Mouse (Mus musculus): ENCODE measurements at regions not wholly inside any gene's neighbourhood (a gene's known extent, or its start where the extent isn't known, plus 50 kb on each side); places are given as distances from the start of the nearest gene placed in this dataset.
A peak's percentile ranks its signal among the peaks of the same experiment; 100 is the strongest.

DNA sequence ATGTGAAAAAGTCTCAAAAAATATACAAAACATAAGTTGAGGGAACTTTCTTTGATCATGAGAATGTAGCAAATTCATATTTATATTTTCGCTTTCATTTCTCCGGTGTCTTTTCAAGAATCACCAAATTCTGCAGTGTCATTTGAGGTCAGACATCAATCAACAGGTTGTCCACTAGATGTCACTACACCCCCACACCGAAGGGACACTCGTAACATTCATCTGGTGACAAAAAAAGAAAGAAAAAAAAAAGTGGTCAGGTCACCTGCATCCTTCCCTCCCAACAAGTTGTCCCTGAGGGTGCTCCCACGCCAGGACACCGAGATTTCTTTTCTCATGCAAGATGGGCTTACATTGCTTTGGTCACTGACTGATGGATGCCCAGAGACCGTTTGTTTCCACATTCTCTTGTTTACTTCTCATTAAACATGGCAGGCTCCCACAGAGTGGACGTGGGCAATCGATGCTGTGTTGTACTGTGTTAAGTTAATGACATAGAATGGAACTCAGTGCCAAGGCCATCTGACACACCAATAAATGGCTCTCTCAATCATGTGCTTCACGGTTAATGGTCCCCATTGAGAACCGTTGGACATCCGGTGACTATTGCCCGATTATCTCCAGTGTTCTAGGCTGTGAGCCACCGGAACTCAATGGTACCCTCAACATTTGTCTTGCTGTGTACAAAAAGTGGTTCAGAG, 199.1 kb upstream of the Gadl1 start:
- Histone ChIP-seq H3K27me3 (ENCODE audit: control insufficient read depth, insufficient read depth, low read depth, low read length) (no peaks in the 10 kb centered on the region), H3K9ac (ENCODE audit: low read length) (no peak overlapping the region), H3K4me3 (ENCODE audit: low read length) (no peak overlapping the region), H3K27ac (ENCODE audit: low read length) (no peak overlapping the region), H3K36me3 (ENCODE audit: control insufficient read depth, insufficient read depth, low read length) (no peaks in the 10 kb centered on the region), H3K4me2 (ENCODE audit: low read depth, low read length) (no peak overlapping the region), H3K9me3 (ENCODE audit: control insufficient read depth, low read length) (no peaks in the 10 kb centered on the region), H3K4me1 (replicated peaks; ENCODE audit: control insufficient read depth, insufficient read depth, low read length) (no peaks in the 10 kb centered on the region)
- 77% methylated on average over 14 of the region's 14 CpGs for WGBS
- no peak for ATAC-seq (ENCODE audit: low read depth)

GRCm38 (mm10) chr9:115720306-115720705, 188.9 kb upstream of the Gadl1 start:
- 91% methylated on average over 2 of the region's 2 CpGs for WGBS
- H3K4me3 ChIP-seq (ENCODE audit: low read length): no peak overlapping the region
- no peaks in the 10 kb centered on the region for H3K36me3 ChIP-seq (ENCODE audit: control insufficient read depth, insufficient read depth, low read length)
- no peak overlapping the region for H3K27ac ChIP-seq (ENCODE audit: low read length)
- H3K27me3 ChIP-seq (ENCODE audit: control insufficient read depth, insufficient read depth, low read depth, low read length): no peaks in the 10 kb centered on the region
- H3K4me2 ChIP-seq (ENCODE audit: low read depth, low read length): no peak overlapping the region
- no peak overlapping the region for H3K9ac ChIP-seq (ENCODE audit: low read length)
- ATAC-seq (ENCODE audit: low read depth): no peak
- no peaks in the 10 kb centered on the region for H3K4me1 ChIP-seq (replicated peaks; ENCODE audit: control insufficient read depth, insufficient read depth, low read length)
- no peaks in the 10 kb centered on the region for H3K9me3 ChIP-seq (ENCODE audit: control insufficient read depth, low read length)

DNA sequence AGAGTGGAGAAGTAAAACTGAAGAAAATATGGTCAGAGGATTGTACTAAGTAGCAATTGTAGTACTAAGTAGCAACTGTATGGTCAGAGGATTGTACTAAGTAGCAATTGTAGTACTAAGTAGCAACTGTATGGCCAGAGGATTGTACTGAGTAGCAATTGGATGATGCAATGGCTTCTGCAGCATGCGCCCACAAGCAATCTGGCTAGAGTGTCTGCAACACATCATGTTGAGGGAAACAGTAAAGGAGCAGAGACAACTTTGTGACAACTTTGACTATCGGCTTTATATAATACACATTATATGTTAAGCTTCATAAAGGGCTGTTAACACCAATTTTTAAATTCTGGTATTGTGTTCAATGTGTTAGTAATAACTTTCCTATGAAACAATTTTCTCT, 188.4 kb upstream of the Gadl1 start:
- H3K4me2 ChIP-seq (ENCODE audit: low read depth, low read length): no peak overlapping the region
- H3K4me3 ChIP-seq (ENCODE audit: low read length): no peak overlapping the region
- no peaks in the 10 kb centered on the region for H3K9me3 ChIP-seq (ENCODE audit: control insufficient read depth, low read length)
- no peaks in the 10 kb centered on the region for H3K36me3 ChIP-seq (ENCODE audit: control insufficient read depth, insufficient read depth, low read length)
- no peaks in the 10 kb centered on the region for H3K4me1 ChIP-seq (replicated peaks; ENCODE audit: control insufficient read depth, insufficient read depth, low read length)
- no peaks in the 10 kb centered on the region for H3K27me3 ChIP-seq (ENCODE audit: control insufficient read depth, insufficient read depth, low read depth, low read length)
- 94% methylated on average over 2 of the region's 2 CpGs for WGBS
- H3K27ac ChIP-seq (ENCODE audit: low read length): no peak overlapping the region
- ATAC-seq (ENCODE audit: low read depth): no peak
- no peak overlapping the region for H3K9ac ChIP-seq (ENCODE audit: low read length)

- WGBS: 42% methylated on average over 2 of the region's 2 CpGs
- Histone ChIP-seq H3K4me1 (replicated peaks; ENCODE audit: control insufficient read depth, insufficient read depth, low read length) (peaks cover 6% of the 10 kb centered on the region), H3K4me3 (ENCODE audit: low read length) (no peak overlapping the region), H3K4me2 (ENCODE audit: low read depth, low read length) (no peak overlapping the region), H3K9me3 (ENCODE audit: control insufficient read depth, low read length) (no peaks in the 10 kb centered on the region), H3K27me3 (ENCODE audit: control insufficient read depth, insufficient read depth, low read depth, low read length) (no peaks in the 10 kb centered on the region), H3K27ac (ENCODE audit: low read length) (no peak overlapping the region), H3K9ac (ENCODE audit: low read length) (no peak overlapping the region), H3K36me3 (ENCODE audit: control insufficient read depth, insufficient read depth, low read length) (no peaks in the 10 kb centered on the region)
- no peak for ATAC-seq (ENCODE audit: low read depth)
Observed at GRCm38 (mm10) chr9:115724063-115724462, 185.2 kb upstream of the Gadl1 start.

DNA sequence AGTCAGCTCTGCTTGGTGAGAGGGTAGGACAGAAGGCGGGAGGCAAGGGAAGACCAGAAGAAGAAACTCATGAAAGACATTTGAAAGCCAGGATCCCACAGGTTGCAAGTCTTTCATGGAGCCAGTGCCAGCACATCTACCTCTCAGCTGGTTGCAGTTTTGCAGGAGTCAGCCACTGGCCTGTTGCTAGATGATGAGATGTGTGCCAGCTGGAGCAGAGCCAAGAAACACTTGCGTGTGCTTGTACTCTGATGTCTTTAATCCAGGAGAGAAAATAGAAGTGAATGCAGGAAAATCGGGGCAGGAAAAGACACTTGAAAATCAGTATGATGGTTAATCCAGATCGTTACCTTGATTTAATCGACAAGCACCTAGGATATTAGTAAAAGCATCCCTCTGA, 181.9 kb upstream of the Gadl1 start:
- WGBS: 44% methylated on average over 5 of the region's 5 CpGs

DNA sequence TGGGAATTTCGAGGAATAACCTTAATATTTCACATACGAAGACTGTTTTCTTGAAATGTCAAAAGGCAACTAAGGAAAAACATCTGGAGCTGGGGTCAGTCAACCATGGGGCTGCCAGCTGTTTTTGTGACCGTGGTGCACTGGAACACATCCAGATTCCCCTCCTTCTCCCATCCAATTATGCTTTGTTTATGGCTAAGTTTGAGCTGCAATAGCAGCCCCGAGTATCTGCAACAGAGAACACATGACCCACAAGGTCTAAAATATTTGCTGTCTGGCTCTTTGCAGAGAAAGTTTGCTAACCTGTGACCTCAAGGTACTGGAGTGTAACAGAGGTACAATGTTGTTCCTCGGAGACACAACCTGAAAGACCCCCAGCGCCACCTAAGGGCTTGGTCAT, 177.7 kb upstream of the Gadl1 start:
- Histone ChIP-seq H3K4me1 (replicated peaks; ENCODE audit: control insufficient read depth, insufficient read depth, low read length) (peaks cover 6% of the 10 kb centered on the region), H3K36me3 (ENCODE audit: control insufficient read depth, insufficient read depth, low read length) (no peaks in the 10 kb centered on the region), H3K9me3 (ENCODE audit: control insufficient read depth, low read length) (no peaks in the 10 kb centered on the region), H3K4me2 (ENCODE audit: low read depth, low read length) (no peak overlapping the region), H3K4me3 (ENCODE audit: low read length) (no peak overlapping the region), H3K9ac (ENCODE audit: low read length) (no peak overlapping the region), H3K27ac (ENCODE audit: low read length) (no peak overlapping the region), H3K27me3 (ENCODE audit: control insufficient read depth, insufficient read depth, low read depth, low read length) (no peaks in the 10 kb centered on the region)
- ATAC-seq (ENCODE audit: low read depth): peak; percentile 54; the same call in 1 of the 2 replicates
- WGBS: 34% methylated on average over 6 of the region's 6 CpGs

More for the DNA sequence above, 181.9 kb upstream of the Gadl1 start:
- Histone ChIP-seq H3K27me3 (ENCODE audit: control insufficient read depth, insufficient read depth, low read depth, low read length) (no peaks in the 10 kb centered on the region), H3K9ac (ENCODE audit: low read length) (no peak overlapping the region), H3K27ac (ENCODE audit: low read length) (no peak overlapping the region), H3K4me2 (ENCODE audit: low read depth, low read length) (no peak overlapping the region), H3K4me3 (ENCODE audit: low read length) (no peak overlapping the region), H3K4me1 (replicated peaks; ENCODE audit: control insufficient read depth, insufficient read depth, low read length) (peaks cover 6% of the 10 kb centered on the region), H3K36me3 (ENCODE audit: control insufficient read depth, insufficient read depth, low read length) (no peaks in the 10 kb centered on the region), H3K9me3 (ENCODE audit: control insufficient read depth, low read length) (no peaks in the 10 kb centered on the region)
- no peak for ATAC-seq (ENCODE audit: low read depth)

DNA sequence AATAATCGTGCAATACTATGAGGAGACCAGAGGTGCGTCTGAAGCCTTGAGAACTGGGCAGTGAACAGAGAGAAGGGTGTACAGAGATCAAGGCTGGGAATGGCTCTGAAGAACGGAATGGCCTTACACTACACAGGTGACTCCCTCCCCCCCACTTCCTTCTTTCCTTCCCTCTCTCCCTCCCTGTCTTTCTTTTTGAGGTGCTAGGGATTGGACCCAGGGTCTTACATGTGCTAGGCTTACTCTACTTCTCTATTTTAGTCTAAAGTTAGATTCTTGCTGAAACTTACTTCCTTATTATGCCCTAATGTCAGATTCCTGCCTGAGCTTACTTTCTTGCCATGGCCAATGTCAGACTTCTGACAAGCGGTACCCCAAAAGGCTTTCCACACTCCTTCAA, 176.2 kb upstream of the Gadl1 start:
- H3K27me3 ChIP-seq (ENCODE audit: control insufficient read depth, insufficient read depth, low read depth, low read length): no peaks in the 10 kb centered on the region
- no peak overlapping the region for H3K4me3 ChIP-seq (ENCODE audit: low read length)
- WGBS: 77% methylated on average over 4 of the region's 4 CpGs
- no peak overlapping the region for H3K4me2 ChIP-seq (ENCODE audit: low read depth, low read length)
- H3K9me3 ChIP-seq (ENCODE audit: control insufficient read depth, low read length): no peaks in the 10 kb centered on the region
- H3K27ac ChIP-seq (ENCODE audit: low read length): no peak overlapping the region
- no peaks in the 10 kb centered on the region for H3K36me3 ChIP-seq (ENCODE audit: control insufficient read depth, insufficient read depth, low read length)
- H3K4me1 ChIP-seq (replicated peaks; ENCODE audit: control insufficient read depth, insufficient read depth, low read length): no peaks in the 10 kb centered on the region
- ATAC-seq (ENCODE audit: low read depth): no peak
- H3K9ac ChIP-seq (ENCODE audit: low read length): no peak overlapping the region

GRCm38 (mm10) chr9:115739984-115740383, 169.3 kb upstream of the Gadl1 start:
- Histone ChIP-seq H3K9ac (ENCODE audit: low read length) (no peak overlapping the region), H3K27me3 (ENCODE audit: control insufficient read depth, insufficient read depth, low read depth, low read length) (no peaks in the 10 kb centered on the region), H3K9me3 (ENCODE audit: control insufficient read depth, low read length) (no peaks in the 10 kb centered on the region), H3K27ac (ENCODE audit: low read length) (no peak overlapping the region), H3K36me3 (ENCODE audit: control insufficient read depth, insufficient read depth, low read length) (no peaks in the 10 kb centered on the region), H3K4me2 (ENCODE audit: low read depth, low read length) (no peak overlapping the region), H3K4me1 (replicated peaks; ENCODE audit: control insufficient read depth, insufficient read depth, low read length) (no peaks in the 10 kb centered on the region), H3K4me3 (ENCODE audit: low read length) (no peak overlapping the region)
- 82% methylated on average over 5 of the region's 5 CpGs for WGBS
- ATAC-seq (ENCODE audit: low read depth): no peak

DNA sequence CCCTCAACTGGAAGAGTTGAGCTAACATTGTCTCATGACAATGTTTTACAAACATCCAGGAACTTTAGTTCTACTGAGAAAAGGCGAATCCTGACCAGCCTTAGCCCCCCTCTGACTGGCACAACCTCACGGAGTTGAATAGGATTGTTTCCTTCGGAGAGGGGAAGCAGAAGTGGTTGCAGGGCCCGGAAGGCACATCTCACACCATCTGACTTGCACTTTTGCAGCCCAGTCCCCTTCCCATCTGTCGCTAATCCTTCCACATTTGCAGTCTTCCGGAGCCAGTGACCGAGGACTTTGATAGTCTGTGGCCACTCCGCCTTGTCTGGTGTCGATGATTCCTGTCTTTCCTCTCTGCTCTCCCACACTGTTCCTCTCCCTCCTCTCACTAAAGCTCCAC, 162.8 kb upstream of the Gadl1 start:
- Histone ChIP-seq H3K9me3 (ENCODE audit: control insufficient read depth, low read length) (no peaks in the 10 kb centered on the region), H3K36me3 (ENCODE audit: control insufficient read depth, insufficient read depth, low read length) (no peaks in the 10 kb centered on the region), H3K4me1 (replicated peaks; ENCODE audit: control insufficient read depth, insufficient read depth, low read length) (no peaks in the 10 kb centered on the region), H3K9ac (ENCODE audit: low read length) (no peak overlapping the region), H3K27ac (ENCODE audit: low read length) (no peak overlapping the region), H3K27me3 (ENCODE audit: control insufficient read depth, insufficient read depth, low read depth, low read length) (no peaks in the 10 kb centered on the region), H3K4me2 (ENCODE audit: low read depth, low read length) (no peak overlapping the region), H3K4me3 (ENCODE audit: low read length) (no peak overlapping the region)
- 61% methylated on average over 9 of the region's 9 CpGs for WGBS
- ATAC-seq (ENCODE audit: low read depth): no peak

- no peak overlapping the region for H3K4me2 ChIP-seq (ENCODE audit: low read depth, low read length)
- H3K27ac ChIP-seq (ENCODE audit: low read length): no peak overlapping the region
- WGBS: 6% methylated on average over 2 of the region's 2 CpGs
- ATAC-seq (ENCODE audit: low read depth): 0 out of 2 replicates have a peak, but pooled peaks have one; percentile 52
- no peak overlapping the region for H3K9ac ChIP-seq (ENCODE audit: low read length)
- peaks cover 8% of the 10 kb centered on the region for H3K4me1 ChIP-seq (replicated peaks; ENCODE audit: control insufficient read depth, insufficient read depth, low read length)
- H3K27me3 ChIP-seq (ENCODE audit: control insufficient read depth, insufficient read depth, low read depth, low read length): no peaks in the 10 kb centered on the region
- no peaks in the 10 kb centered on the region; the same call in 1 of the 2 replicates for H3K9me3 ChIP-seq (ENCODE audit: control insufficient read depth, low read length)
- H3K36me3 ChIP-seq (ENCODE audit: control insufficient read depth, insufficient read depth, low read length): no peaks in the 10 kb centered on the region
- H3K4me3 ChIP-seq (ENCODE audit: low read length): no peak overlapping the region
Observed at GRCm38 (mm10) chr9:115760496-115760895, 148.8 kb upstream of the Gadl1 start.
